Mouse (Mus musculus): Measurements from ENCODE around the gene Sdk2. TPM values are rescaled to one million over a fixed set of nuclear protein-coding genes. Genes with fewer than 3 reads are reported as not detected.

Sdk2 gene
- polyA plus RNA-seq, 1 experiment from 2014 or later, result 1.1 TPM

DNA sequence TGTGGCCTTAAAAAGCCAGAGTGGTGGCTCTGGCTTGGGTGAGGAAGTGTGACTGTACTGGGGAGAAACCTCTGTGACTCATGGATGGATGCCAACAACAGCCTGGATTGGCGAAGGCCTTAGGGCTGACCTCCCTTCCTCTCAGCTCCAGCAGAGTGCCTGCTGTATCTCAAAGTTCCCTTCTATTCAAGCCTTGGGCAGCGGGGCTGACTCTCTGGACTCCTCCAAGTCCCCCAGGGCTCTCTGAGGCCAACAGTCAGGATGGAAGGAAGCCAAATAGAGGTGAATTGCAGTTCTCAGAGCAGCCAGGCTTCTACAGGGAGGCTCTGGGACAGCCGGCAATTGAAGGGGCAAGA is 94.4 kb downstream of the Sdk2 start:
- Histone ChIP-seq H3K27me3 (ENCODE audit: control insufficient read depth, insufficient read depth, low read length) (no peaks in the 10 kb centered on the region), H3K4me2 (ENCODE audit: low read depth, low read length) (no peak overlapping the region), H3K4me1 (ENCODE audit: control insufficient read depth, insufficient read depth, low read length) (no peaks in the 10 kb centered on the region; the same call in 1 of the 2 replicates), H3K9ac (ENCODE audit: low read length) (no peak overlapping the region), H3K4me3 (ENCODE audit: low read length) (no peak overlapping the region), H3K9me3 (replicated peaks; ENCODE audit: control insufficient read depth, low read length) (peaks cover 29% of the 10 kb centered on the region), H3K36me3 (ENCODE audit: control insufficient read depth, insufficient read depth) (no peaks in the 10 kb centered on the region), H3K27ac (ENCODE audit: low read length) (no peak overlapping the region)
- peak; percentile 64 for ATAC-seq (replicated peaks; ENCODE audit: extremely low read depth, insufficient read depth, low FRiP score)
- WGBS, result 41% methylated on average over 3 of the region's 3 CpGs

DNA sequence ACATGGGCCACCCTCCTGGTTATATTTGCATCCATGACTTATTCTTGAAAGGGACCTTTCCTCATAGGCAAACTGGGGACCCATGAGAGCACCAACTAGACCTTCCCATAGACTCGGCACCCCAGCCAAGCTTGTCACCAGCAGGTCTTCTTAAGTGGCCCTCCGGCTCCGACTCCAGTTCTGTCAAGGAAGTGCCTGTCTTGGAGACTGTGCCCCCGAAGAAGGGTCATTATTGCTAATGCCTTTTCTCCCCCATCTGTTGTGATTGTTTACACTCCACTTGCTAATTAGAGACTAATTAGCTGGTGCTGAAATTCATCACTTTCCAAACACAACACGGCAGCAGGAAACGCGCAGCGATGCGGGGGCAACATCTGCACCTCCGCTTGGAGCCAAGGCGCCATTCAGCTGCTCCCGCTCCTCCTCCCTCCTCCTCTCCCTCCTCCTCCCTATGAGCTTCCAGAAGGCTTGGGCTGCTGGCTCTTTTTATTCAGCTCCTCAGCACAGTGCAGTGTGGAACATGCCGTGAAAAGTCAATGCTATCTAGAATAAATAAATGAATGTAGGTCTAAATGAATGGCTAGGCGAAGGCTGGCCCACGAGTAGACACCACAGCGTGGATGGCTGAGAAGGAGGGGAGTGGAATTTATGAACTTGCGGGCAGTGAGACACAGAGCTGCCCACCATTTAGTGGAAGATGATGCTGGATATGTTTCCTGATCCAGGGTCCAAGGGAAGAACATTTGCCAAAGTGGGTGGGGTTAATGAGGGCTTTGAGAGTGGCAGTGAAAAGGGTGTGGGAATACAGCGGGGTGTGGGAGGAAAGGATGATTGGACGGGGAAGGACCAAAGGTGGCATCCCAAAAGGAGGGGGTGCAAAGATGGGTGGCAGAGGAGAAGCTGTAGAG is 95.0 kb downstream of the Sdk2 start:
- no peak for ATAC-seq (replicated peaks; ENCODE audit: extremely low read depth, insufficient read depth, low FRiP score)
- Histone ChIP-seq H3K36me3 (ENCODE audit: control insufficient read depth, insufficient read depth) (no peaks in the 10 kb centered on the region), H3K9ac (ENCODE audit: low read length) (no peak overlapping the region), H3K4me3 (ENCODE audit: low read length) (no peak overlapping the region), H3K9me3 (replicated peaks; ENCODE audit: control insufficient read depth, low read length) (peaks cover 35% of the 10 kb centered on the region), H3K27ac (ENCODE audit: low read length) (no peak overlapping the region), H3K4me2 (ENCODE audit: low read depth, low read length) (no peak overlapping the region), H3K27me3 (ENCODE audit: control insufficient read depth, insufficient read depth, low read length) (no peaks in the 10 kb centered on the region), H3K4me1 (ENCODE audit: control insufficient read depth, insufficient read depth, low read length) (no peaks in the 10 kb centered on the region; the same call in 1 of the 2 replicates)
- 81% methylated on average over 19 of the region's 19 CpGs for WGBS

DNA sequence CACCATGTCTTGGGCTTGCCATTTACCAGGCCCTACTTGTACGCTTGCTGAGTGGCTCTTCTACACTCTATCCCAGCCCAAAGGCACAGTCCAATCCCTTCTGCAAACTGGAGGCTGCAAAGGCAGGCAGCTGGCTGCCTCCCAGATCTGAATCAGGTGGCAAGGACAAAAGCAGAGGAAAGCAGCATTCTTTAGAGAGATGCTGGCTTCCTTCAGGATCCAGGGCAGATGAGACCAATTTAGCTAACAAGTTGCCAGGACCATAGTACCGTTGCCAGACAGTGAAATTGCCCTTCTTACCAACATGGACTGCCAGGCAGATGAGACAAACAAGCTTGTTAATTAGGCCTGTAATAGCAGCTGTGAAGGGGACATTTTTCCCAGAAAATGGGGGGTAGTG is 96.8 kb downstream of the Sdk2 start:
- no peak overlapping the region for H3K9ac ChIP-seq (ENCODE audit: low read length)
- H3K9me3 ChIP-seq (replicated peaks; ENCODE audit: control insufficient read depth, low read length), result peaks cover 53% of the 10 kb centered on the region
- peaks cover 9% of the 10 kb centered on the region; the same call in 1 of the 2 replicates for H3K36me3 ChIP-seq (ENCODE audit: control insufficient read depth, insufficient read depth)
- no peak overlapping the region for H3K27ac ChIP-seq (ENCODE audit: low read length)
- no peaks in the 10 kb centered on the region for H3K27me3 ChIP-seq (ENCODE audit: control insufficient read depth, insufficient read depth, low read length)
- H3K4me1 ChIP-seq (ENCODE audit: control insufficient read depth, insufficient read depth, low read length), result no peaks in the 10 kb centered on the region; the same call in 1 of the 2 replicates
- ATAC-seq (replicated peaks; ENCODE audit: extremely low read depth, insufficient read depth, low FRiP score), result no peak
- 81% methylated on average over 2 of the region's 2 CpGs for WGBS
- H3K4me2 ChIP-seq (ENCODE audit: low read depth, low read length), result no peak overlapping the region
- no peak overlapping the region for H3K4me3 ChIP-seq (ENCODE audit: low read length)

DNA sequence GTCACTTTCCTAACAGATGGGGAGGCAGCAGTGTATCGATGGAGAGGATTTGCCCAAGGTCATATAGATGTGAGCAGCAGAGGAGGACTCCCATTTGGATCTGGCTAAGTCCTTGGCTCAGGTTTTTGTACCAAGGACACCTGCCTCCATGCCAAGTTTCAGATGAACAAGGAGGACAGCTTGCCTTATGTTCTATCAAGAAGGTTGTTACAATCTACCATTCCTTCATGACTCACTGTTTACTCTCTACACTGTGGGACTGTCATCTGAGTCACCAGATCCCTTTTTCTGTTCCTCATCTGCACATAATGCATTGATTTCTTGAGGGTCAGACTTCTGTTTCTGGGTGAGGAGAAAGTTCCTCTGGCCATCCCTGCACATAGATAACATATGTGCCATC is 101.6 kb downstream of the Sdk2 start:
- H3K9ac ChIP-seq (ENCODE audit: low read length), result no peak overlapping the region
- no peak overlapping the region for H3K4me3 ChIP-seq (ENCODE audit: low read length)
- H3K36me3 ChIP-seq (ENCODE audit: control insufficient read depth, insufficient read depth), result peaks cover 10% of the 10 kb centered on the region; the same call in 1 of the 2 replicates
- peaks cover 61% of the 10 kb centered on the region for H3K9me3 ChIP-seq (replicated peaks; ENCODE audit: control insufficient read depth, low read length)
- 78% methylated on average over 1 of the region's 1 CpGs for WGBS
- no peak overlapping the region for H3K4me2 ChIP-seq (ENCODE audit: low read depth, low read length)
- H3K4me1 ChIP-seq (ENCODE audit: control insufficient read depth, insufficient read depth, low read length), result no peaks in the 10 kb centered on the region; the same call in 1 of the 2 replicates
- no peak for ATAC-seq (replicated peaks; ENCODE audit: extremely low read depth, insufficient read depth, low FRiP score)
- no peaks in the 10 kb centered on the region for H3K27me3 ChIP-seq (ENCODE audit: control insufficient read depth, insufficient read depth, low read length)
- H3K27ac ChIP-seq (ENCODE audit: low read length), result no peak overlapping the region

DNA sequence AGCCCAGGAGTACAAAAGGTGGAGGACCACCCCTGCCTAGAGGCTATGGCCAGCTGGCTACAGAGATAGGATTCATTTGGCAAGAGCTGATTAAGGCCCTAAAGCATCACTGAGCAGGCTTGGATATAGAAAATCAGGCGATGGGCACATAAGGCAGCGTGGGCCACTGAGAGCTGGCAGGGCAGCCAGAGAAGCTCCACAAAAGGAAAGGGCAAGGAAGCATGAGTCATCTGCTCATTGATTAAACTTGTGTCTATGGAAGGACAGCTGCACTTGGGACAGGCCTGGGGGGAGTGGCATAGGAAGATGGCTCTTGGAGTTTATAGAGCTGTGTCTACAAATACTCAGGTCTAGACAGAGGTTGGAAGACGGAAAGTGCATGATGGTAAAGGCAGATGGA is 104.1 kb downstream of the Sdk2 start:
- Histone ChIP-seq H3K4me2 (ENCODE audit: low read depth, low read length) (no peak overlapping the region), H3K36me3 (ENCODE audit: control insufficient read depth, insufficient read depth) (peaks cover 10% of the 10 kb centered on the region; the same call in 1 of the 2 replicates), H3K4me3 (ENCODE audit: low read length) (no peak overlapping the region), H3K27me3 (ENCODE audit: control insufficient read depth, insufficient read depth, low read length) (no peaks in the 10 kb centered on the region), H3K9me3 (replicated peaks; ENCODE audit: control insufficient read depth, low read length) (peaks cover 41% of the 10 kb centered on the region), H3K27ac (ENCODE audit: low read length) (no peak overlapping the region), H3K9ac (ENCODE audit: low read length) (no peak overlapping the region), H3K4me1 (ENCODE audit: control insufficient read depth, insufficient read depth, low read length) (no peaks in the 10 kb centered on the region; the same call in 1 of the 2 replicates)
- WGBS, result 82% methylated on average over 3 of the region's 3 CpGs
- ATAC-seq (replicated peaks; ENCODE audit: extremely low read depth, insufficient read depth, low FRiP score), result no peak

DNA sequence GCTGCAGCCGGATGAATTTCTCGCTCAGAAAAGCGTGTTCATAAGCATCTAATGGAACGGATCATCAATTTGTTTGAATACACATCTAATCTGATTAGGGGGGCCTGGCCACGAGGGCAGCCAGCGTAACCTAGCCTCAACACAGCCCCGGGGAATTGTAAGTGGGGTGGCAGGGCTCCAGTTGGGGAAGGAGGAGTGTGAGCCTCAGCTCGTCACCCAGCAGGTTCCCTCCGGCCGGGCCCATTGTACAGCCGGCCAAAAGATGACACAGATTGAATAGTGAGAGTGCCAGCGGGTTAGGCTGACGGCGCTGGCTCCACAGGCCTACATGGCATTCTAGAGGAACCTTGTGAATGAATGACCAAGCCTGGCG is 115.2 kb downstream of the Sdk2 start:
- no peaks in the 10 kb centered on the region for H3K27me3 ChIP-seq (ENCODE audit: control insufficient read depth, insufficient read depth, low read length)
- ATAC-seq (replicated peaks; ENCODE audit: extremely low read depth, insufficient read depth, low FRiP score), result no peak
- no peak overlapping the region for H3K27ac ChIP-seq (ENCODE audit: low read length)
- WGBS, result 81% methylated on average over 15 of the region's 15 CpGs
- no peak overlapping the region for H3K9ac ChIP-seq (ENCODE audit: low read length)
- H3K36me3 ChIP-seq (ENCODE audit: control insufficient read depth, insufficient read depth), result no peaks in the 10 kb centered on the region
- H3K4me2 ChIP-seq (ENCODE audit: low read depth, low read length), result no peak overlapping the region
- no peak overlapping the region for H3K4me3 ChIP-seq (ENCODE audit: low read length)
- no peaks in the 10 kb centered on the region for H3K9me3 ChIP-seq (replicated peaks; ENCODE audit: control insufficient read depth, low read length)
- no peaks in the 10 kb centered on the region for H3K4me1 ChIP-seq (ENCODE audit: control insufficient read depth, insufficient read depth, low read length)

DNA sequence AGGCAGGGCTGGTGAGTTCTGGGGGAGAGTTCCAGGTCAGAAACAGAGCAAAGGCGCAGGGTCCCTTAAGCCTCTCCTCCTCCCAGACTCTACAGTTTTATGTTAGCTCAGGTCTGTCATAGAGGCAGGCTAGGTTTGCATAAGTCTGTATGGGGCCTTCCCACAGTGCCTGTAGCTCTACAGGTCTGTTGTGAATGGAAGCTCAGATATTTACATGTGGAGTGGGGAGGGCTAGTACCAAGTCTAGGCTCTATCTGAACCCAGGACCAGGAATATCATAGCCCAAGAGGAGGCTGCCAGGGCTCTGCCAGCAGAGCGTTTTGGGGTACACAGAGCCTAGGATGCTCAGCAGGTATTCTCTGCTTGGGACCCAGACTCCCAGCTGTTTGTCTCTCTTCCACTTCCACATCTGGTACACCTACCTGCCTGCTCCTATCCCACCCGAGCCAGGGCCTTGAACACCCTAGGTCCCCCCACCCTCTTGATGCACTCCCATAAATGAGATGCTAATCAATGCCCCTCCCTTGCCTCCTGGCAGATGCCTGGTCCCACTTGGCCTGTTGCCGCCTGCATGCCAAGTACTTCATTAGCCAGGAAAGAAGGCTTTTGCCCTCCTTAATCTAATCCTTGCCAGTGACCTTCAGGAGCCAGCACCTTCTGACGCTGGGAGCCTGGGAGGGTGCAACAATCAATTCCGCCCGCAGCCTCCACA is 115.8 kb downstream of the Sdk2 start:
- H3K9me3 ChIP-seq (replicated peaks; ENCODE audit: control insufficient read depth, low read length), result no peaks in the 10 kb centered on the region
- H3K4me3 ChIP-seq (ENCODE audit: low read length), result no peak overlapping the region
- no peak overlapping the region for H3K27ac ChIP-seq (ENCODE audit: low read length)
- H3K9ac ChIP-seq (ENCODE audit: low read length), result no peak overlapping the region
- H3K36me3 ChIP-seq (ENCODE audit: control insufficient read depth, insufficient read depth), result no peaks in the 10 kb centered on the region
- no peak for ATAC-seq (replicated peaks; ENCODE audit: extremely low read depth, insufficient read depth, low FRiP score)
- no peak overlapping the region for H3K4me2 ChIP-seq (ENCODE audit: low read depth, low read length)
- H3K4me1 ChIP-seq (ENCODE audit: control insufficient read depth, insufficient read depth, low read length), result no peaks in the 10 kb centered on the region
- H3K27me3 ChIP-seq (ENCODE audit: control insufficient read depth, insufficient read depth, low read length), result no peaks in the 10 kb centered on the region
- WGBS, result 79% methylated on average over 7 of the region's 7 CpGs

DNA sequence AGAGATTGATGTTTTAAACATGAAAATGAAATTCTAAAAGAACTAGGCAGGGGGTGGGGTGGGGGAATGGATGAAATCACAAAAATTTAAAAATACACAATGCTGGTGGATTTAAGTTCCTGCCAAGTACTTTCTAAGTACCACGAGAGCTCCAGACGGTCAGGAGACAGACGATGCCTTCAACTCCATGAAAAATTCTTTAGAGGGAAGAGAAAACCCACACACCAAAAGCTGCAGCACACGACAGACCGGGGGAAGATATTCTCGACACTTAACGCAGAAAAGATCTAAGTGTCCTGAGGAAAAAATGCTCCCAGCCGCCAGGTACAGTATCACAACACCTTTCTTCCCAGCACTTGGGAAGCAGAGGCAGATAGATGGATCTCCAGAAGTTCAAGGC is 118.2 kb downstream of the Sdk2 start:
- Histone ChIP-seq H3K4me2 (ENCODE audit: low read depth, low read length) (no peak overlapping the region), H3K9ac (ENCODE audit: low read length) (no peak overlapping the region), H3K4me1 (ENCODE audit: control insufficient read depth, insufficient read depth, low read length) (no peaks in the 10 kb centered on the region), H3K9me3 (replicated peaks; ENCODE audit: control insufficient read depth, low read length) (no peaks in the 10 kb centered on the region), H3K27me3 (ENCODE audit: control insufficient read depth, insufficient read depth, low read length) (no peaks in the 10 kb centered on the region), H3K4me3 (ENCODE audit: low read length) (no peak overlapping the region), H3K27ac (ENCODE audit: low read length) (no peak overlapping the region), H3K36me3 (ENCODE audit: control insufficient read depth, insufficient read depth) (no peaks in the 10 kb centered on the region)
- no peak for ATAC-seq (replicated peaks; ENCODE audit: extremely low read depth, insufficient read depth, low FRiP score)
- WGBS, result 79% methylated on average over 8 of the region's 8 CpGs

DNA sequence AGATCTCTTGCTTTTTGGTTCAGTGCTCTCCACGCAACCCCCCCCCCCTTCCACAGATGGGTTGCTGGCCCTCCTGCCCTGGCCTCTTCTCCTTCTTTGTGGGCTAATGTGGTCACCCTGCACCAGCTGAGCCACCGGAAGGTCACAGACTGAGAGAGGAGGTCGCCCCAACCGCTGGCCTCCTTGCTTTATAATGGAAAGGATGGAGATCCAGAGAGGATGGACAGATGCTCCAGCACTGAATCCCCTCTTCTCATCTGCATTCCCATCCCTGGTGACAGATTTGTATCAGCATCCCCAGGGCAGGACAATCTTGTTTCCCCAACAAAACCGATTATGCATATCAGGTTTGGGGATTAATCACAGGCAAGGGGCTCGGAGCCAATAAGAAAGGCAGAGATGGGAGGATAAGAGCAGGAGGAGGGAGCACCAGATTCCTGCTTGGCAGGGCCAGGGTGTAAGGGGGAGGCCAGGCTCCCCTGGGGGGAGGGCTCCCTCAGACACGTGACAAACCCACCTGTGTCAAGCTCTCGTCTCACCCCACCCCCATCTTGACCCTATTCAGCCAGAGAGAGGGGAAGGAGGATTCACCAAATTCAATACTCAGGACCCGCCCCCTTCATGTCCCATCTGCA is 124.6 kb downstream of the Sdk2 start:
- Histone ChIP-seq H3K9ac (ENCODE audit: low read length) (no peak overlapping the region), H3K4me2 (ENCODE audit: low read depth, low read length) (no peak overlapping the region), H3K27ac (ENCODE audit: low read length) (no peak overlapping the region), H3K9me3 (replicated peaks; ENCODE audit: control insufficient read depth, low read length) (no peaks in the 10 kb centered on the region), H3K36me3 (ENCODE audit: control insufficient read depth, insufficient read depth) (no peaks in the 10 kb centered on the region), H3K4me1 (ENCODE audit: control insufficient read depth, insufficient read depth, low read length) (no peaks in the 10 kb centered on the region), H3K4me3 (ENCODE audit: low read length) (no peak overlapping the region), H3K27me3 (ENCODE audit: control insufficient read depth, insufficient read depth, low read length) (no peaks in the 10 kb centered on the region)
- no peak for ATAC-seq (replicated peaks; ENCODE audit: extremely low read depth, insufficient read depth, low FRiP score)
- 51% methylated on average over 9 of the region's 9 CpGs for WGBS

Measured in heart, embryonic 16.5 days (tissue).